Mouse (Mus musculus) G1E (cell line): ENCODE data around the gene Ccser1.

Source experiments
- CTCF ChIP-seq: IDR thresholded peaks from 2 replicates; pipeline ENCODE4 v1.5.1; 2012; ENCODE audit warnings: low read depth, low read length, inconsistent platforms, mixed read lengths
- GATA1 ChIP-seq: IDR thresholded peaks from 2 replicates; pipeline ENCODE4 v1.6.1; 2012; ENCODE audit warnings: borderline replicate concordance, low read length, inconsistent platforms, mixed read lengths
- POLR2AphosphoS5 ChIP-seq: IDR thresholded peaks from 2 replicates; pipeline ENCODE4 v1.6.1; 2012; ENCODE audit warnings: low read depth, low read length, inconsistent platforms; ENCODE audit not compliant: insufficient replicate concordance
- TAL1 ChIP-seq: conservative IDR thresholded peaks from 2 replicates; pipeline ENCODE4 v1.6.1; 2012; ENCODE audit warnings: low read depth, low read length, inconsistent platforms, mixed read lengths

DNA sequence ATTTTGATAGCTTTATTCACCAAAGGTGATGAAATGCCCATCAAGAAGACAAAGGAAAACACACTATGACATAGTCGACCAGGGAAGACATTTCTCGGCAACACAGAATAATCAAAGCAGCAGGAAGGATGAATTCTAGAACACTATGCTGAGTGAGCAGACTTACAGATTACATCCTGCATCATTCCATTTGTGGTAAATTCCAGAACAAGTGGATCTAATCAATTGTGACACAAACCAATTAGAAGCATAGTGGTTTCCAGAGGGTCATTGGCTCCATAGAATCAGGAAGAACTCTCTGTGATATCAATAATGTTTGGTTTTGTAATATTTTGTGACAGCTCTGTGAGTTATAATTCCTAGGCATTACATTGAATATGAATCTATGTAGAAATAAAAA is 875.2 kb downstream of the Ccser1 start:
- TF ChIP-seq TAL1 (no peak), CTCF (no peak), GATA1 (no peak), POLR2AphosphoS5 (no peak)
